Mouse (Mus musculus) ovary, adult 18-20 months (tissue): ENCODE measurements around the gene Cfap36.
A peak's percentile ranks its signal among the peaks of the same experiment; 100 is the strongest.

Source experiments
- DNase-seq: peaks from one replicate; pipeline ENCODE4 v3.0.0; 2022; ENCODE audit warnings: low spot score, mixed read lengths

The Cfap36 gene

DNA sequence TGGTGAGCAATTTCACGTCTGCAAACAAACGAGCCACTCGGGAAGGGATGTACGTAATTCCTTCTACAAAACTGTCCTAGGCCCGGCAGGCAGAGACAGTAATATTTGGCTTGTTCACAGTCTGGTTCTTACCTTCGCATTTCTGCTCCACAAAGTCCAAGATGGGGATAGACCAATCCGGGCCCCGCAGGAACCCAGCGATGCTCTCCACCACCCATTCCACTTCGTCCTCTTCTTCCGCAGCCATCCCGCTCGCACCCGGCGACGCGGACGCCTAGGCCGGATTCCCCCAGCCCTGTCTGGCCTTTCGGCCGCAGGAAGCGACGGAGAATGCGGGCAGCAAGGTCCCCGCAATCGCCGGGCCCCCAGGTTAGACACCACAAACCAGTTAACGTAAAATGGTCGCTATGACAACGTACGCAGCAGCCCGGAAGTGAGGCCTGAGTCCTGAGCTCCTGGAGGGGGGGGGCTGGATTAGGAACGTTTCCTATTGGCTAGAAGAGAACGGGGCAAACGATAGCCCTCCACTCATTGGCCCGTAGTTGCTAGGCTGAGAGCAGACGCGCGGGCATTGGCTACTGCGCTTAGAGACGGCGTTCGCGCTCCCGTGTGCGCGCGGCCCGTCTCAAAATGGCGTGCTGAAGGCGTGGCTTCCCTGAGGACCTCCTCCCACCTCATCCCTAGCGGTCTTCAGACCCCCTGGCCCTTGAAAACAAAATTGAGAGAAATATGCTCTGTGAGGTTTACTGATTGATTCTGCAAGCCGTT lies at the start of gene Cfap36:
Cfap36 (minus strand) TSS at position 527 of the 768 bp plus-strand sequence.
- peak; percentile 91 for DNase-seq

- no peak for DNase-seq
These were observed 40.1 kb upstream of the Cfap36 start for GRCm38 (mm10) chr11:29287305-29287704.

DNA sequence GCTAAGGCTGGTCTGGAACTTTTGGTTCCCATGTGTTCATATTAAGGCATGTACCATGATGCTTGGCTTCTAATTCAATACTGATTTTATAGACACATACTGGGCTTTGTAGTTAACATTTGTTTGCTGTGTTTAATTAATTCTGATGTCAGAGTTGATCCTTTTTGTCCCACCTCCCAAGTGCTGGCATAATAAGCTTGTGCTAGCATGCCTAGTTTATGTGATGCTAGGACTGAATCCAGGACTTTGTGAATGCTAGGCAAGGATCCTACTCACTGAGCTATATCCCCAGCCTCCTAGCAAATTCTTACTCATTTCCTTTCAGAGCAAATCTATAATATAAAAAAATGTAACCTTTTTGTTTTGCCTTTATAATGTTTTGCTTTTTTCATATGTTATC lies 38.8 kb upstream of the Cfap36 start:
- no peak for DNase-seq

DNA sequence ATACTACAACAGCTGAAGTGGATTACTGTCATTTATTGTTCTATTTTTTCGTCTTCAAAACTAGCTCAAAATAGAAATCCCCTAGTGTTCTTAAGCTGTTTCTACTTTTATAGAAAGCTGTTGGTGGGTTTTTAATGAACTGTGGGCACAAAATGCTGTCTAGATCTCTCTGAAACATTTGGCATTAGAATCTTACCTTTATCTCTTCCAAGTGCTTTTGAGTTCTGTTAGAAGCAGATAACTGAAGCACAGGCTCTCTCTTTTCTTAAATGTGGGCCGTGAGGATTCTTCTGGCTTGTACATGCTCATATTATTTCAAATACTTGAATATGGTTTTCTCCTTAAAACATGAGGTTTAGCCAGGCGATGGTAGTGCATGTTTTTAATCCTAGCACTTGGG lies 27.5 kb upstream of the Cfap36 start:
- DNase-seq, result no peak

- no peak for DNase-seq
These were observed 20.6 kb upstream of the Cfap36 start for GRCm38 (mm10) chr11:29267824-29268223.

DNA sequence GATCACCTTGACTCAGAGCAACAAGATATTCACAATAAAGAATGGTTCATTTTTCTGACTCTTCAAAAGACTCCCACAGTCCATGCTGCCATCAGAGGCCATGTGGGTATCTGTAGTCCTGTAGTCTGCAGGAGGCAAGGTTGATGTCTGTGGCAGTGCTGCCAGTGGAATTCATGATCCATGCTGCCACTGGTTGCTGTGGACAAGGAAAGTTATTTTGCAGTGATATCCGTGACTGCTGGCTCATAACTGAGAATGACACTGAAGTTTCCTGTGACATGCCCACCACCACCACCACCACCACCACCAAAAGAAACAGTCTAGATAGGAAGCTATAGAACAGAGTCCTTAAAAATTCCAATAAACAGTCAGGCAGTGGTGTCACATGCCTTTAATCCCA lies 7.4 kb upstream of the Cfap36 start:
- DNase-seq, result no peak

DNA sequence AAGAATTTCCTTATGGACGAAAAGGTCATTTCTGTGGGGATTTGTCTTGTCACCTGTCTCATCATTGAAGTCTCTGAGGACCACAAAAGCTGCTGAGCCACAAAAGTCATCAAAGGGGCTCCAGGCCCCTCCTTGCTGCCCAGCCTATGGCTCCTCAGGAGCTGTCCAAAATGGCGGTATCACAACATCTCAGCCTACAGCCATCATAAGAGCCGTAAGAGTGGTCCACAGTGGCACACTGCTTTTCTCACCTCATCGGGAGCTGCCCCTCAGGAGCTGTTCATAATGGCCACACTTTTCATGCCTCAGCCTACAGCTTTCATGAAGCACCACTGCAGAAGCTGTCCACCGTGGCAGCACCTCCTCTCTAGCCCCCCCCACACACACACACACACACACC lies 1.2 kb upstream of the Cfap36 start:
- DNase-seq, result no peak

GRCm38 (mm10) chr11:29247725-29248124 lies 516 bp upstream of the Cfap36 start:
- no peak for DNase-seq

DNA sequence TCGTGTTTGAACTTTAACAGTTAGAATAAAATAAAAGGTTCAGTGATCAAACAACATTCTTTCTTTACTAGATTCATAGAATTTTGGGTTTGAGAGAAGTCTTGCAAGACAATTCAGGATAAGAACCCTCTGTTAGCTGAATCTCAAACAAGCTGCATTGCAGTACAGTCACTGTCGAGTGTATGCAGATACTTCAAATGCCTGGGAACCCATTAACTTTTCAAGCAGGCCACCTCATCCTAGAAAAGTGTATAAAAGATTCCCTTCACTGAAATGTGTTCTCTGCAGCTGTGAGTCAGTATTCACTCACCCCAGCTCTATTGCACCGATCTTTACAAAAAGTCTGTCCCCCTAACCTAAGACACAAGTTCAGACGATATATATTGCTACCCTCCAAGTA lies 1.2 kb downstream of the Cfap36 start:
- DNase-seq, result no peak

DNA sequence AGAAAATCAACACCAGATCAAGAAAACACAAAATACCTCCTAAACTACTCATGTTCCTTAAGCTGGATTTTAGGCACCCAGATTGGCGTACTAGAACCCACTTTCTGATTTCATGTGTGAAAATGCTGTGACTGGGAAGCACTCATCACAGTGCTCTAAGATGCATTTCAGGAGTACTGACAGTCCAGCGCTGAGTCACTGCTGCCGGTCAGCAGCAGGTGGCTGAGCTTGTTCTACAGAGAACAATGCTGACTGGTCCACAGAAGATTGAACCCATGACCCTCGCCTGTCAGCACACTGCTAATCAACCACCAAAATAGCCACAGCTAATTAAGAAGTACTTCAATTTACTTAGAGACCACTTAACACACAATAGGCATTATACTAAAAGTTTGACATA lies 5.2 kb downstream of the Cfap36 start:
- DNase-seq, result no peak

DNA sequence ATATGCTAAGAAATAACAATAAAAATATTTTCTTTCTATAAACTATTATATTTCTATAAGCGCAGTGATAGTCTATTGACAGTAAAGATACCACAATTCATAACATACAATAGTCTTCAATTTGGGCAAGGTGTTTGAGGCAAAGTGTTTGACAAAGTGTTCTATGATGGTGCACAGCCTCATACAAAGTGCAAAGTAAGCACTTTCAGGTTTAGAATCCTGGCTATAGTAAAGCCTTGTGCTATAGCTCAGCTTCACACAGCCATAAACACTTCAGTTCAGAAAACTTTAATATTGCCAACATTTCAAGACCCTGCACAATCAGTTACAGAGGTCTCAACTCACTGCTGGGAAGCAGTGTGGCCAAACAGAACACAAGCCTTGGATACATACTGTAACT lies 7.9 kb downstream of the Cfap36 start:
- no peak for DNase-seq

- DNase-seq, result no peak
These were observed 8.7 kb downstream of the Cfap36 start for GRCm38 (mm10) chr11:29238551-29238950.

- no peak for DNase-seq
These were observed 9.2 kb downstream of the Cfap36 start for GRCm38 (mm10) chr11:29238047-29238446.

- DNase-seq, result no peak
These were observed 9.8 kb downstream of the Cfap36 start for GRCm38 (mm10) chr11:29237364-29237763.

DNA sequence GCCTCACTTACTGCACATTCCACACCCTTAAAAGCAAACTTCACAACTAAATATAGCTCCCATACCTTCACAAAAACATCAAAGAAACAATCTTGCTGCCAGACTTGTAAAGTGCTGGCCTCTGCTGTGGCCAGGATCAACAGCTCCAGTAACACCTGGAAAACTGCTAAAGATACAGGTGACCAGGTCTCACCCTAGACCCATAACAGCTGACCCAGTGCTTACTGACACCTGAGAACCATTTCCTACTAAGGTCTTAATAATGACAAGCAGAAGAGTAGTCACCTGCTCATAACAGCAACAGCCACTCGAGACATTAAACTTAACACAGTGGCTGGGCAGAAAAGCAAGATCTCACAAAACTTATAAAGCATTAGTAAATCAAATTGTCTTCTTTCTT lies 13.6 kb downstream of the Cfap36 start:
- no peak for DNase-seq

- no peak for DNase-seq
These were observed 18.3 kb downstream of the Cfap36 start for GRCm38 (mm10) chr11:29228957-29229356.

DNA sequence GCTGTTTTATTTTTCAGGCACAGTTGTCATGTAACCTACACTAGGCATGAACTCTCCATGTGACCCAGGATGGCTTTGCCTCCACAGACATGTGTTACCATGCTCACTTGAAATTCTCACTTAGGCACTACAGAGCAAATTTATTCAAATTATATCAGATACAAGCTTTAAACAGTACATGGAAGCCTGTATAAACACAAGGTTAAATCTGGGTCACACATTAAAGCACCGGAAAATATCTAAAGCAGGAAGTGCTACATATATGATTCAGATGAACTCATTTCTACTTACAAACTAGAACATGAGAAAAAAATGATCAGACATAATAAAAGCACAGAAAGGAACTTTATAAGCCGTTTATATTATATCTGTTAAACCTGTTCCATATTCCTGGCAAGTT lies 22.5 kb downstream of the Cfap36 start:
- DNase-seq, result no peak

- DNase-seq, result no peak
These were observed 24.9 kb downstream of the Cfap36 start for GRCm38 (mm10) chr11:29222310-29222709.

- no peak for DNase-seq
These were observed 28.2 kb downstream of the Cfap36 start for GRCm38 (mm10) chr11:29219055-29219454.

DNA sequence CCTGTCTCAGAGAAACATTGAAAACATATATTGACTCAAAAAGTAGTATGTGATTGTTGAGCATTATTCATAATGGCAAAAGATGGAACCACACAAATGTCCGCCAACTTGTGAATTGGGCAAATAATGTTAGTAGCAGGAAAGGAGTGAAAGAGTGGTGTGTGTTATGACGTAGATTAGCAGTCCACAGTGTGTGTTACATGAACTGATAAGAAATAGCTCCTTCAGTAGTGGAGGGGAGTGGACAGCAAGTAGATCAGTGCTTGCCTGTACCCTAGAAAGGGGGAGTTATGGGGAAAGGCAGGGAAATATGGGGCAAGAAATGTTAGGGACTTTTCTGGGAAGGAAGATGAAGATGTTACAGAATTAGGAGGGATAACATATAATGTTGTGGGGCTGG lies 31.0 kb downstream of the Cfap36 start:
- no peak for DNase-seq

GRCm38 (mm10) chr11:29209774-29210173 lies 37.4 kb downstream of the Cfap36 start:
- no peak for DNase-seq

- no peak for DNase-seq
These were observed 43.6 kb downstream of the Cfap36 start for GRCm38 (mm10) chr11:29203653-29204052.

DNA sequence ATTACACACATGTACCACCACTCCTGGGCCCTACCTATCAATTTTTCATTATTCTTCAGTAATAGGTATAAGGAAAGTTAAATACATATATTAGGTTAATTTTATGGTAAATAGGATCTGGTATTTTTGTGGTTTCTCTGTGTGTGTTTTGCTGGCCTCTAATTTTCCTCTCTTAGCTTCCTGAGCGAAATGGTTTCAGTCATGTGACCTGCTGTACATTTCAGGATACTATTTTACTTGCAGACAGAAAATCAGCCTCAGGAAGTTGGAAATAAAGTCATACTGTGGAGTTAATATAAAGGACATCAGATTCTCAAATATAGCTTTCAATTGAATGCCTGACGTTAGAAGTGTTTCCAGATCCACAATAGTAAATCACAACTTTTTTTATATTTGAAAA lies 58.2 kb downstream of the Cfap36 start:
- no peak for DNase-seq

- DNase-seq, result no peak
These were observed 65.5 kb downstream of the Cfap36 start for GRCm38 (mm10) chr11:29181751-29182150.
